Mouse (Mus musculus): Measurements from ENCODE around the gene Fars2. TPM values are rescaled to one million over a fixed set of nuclear protein-coding genes. Genes with fewer than 3 reads are reported as not detected.
"Not testable (repeated sequence)": the region's sequence is repeated elsewhere in the genome, so short reads cannot be mapped to it uniquely, and the experiment has no call there.

Fars2 gene
- total RNA-seq, 2 experiments from 2014 or later, result 33.7 to 42.4 TPM

- no peak overlapping the region for H3K27ac ChIP-seq
- H3K4me3 ChIP-seq, result no peak overlapping the region
- TF ChIP-seq CTCF (conservative IDR thresholded peaks at IDR 0.05), result no peak
- no peak for DNase-seq (ENCODE audit: low spot score in 2 of 2)
Observed at GRCm38 (mm10) chr13:36152728-36153498, 35.7 kb downstream of the Fars2 start.

GRCm38 (mm10) chr13:36156340-36156931, 39.2 kb downstream of the Fars2 start:
- Histone ChIP-seq H3K27ac (0 out of 2 replicates have a peak overlapping the region, but pooled peaks have one; percentile 32), H3K4me3 (no peak overlapping the region)
- no peak for TF ChIP-seq CTCF (conservative IDR thresholded peaks at IDR 0.05)
- no peak for DNase-seq (ENCODE audit: low spot score in 2 of 2)

- Histone ChIP-seq H3K27ac (no peak overlapping the region), H3K4me3 (no peak overlapping the region)
- TF ChIP-seq CTCF (conservative IDR thresholded peaks at IDR 0.05), result no peak
- no peak for DNase-seq (ENCODE audit: low spot score in 2 of 2)
Observed at GRCm38 (mm10) chr13:36163411-36163810, 46.2 kb downstream of the Fars2 start.

- Histone ChIP-seq H3K4me3 (no peak overlapping the region), H3K27ac (no peak overlapping the region)
- DNase-seq (ENCODE audit: low spot score in 2 of 2), result no peak
- TF ChIP-seq CTCF (conservative IDR thresholded peaks at IDR 0.05), result no peak
Observed at GRCm38 (mm10) chr13:36163898-36164297, 46.7 kb downstream of the Fars2 start.

- not testable (repeated sequence) for H3K27ac ChIP-seq; H3K4me3 ChIP-seq; DNase-seq (ENCODE audit: low spot score in 2 of 2)
Observed at GRCm38 (mm10) chr13:36172981-36173380, 55.8 kb downstream of the Fars2 start.

GRCm38 (mm10) chr13:36174101-36174500, 56.9 kb downstream of the Fars2 start:
- H3K27ac ChIP-seq, result no peak overlapping the region
- no peak overlapping the region for H3K4me3 ChIP-seq
- no peak for TF ChIP-seq CTCF (conservative IDR thresholded peaks at IDR 0.05)
- DNase-seq (ENCODE audit: low spot score in 2 of 2), result no peak

GRCm38 (mm10) chr13:36174772-36175171, 57.6 kb downstream of the Fars2 start:
- H3K4me3 ChIP-seq, result no peak overlapping the region
- no peak for TF ChIP-seq CTCF (conservative IDR thresholded peaks at IDR 0.05)
- H3K27ac ChIP-seq, result no peak overlapping the region
- no peak for DNase-seq (ENCODE audit: low spot score in 2 of 2)

- H3K27ac ChIP-seq, result no peak overlapping the region
- no peak for DNase-seq (ENCODE audit: low spot score in 2 of 2)
- no peak for TF ChIP-seq CTCF (conservative IDR thresholded peaks at IDR 0.05)
- no peak overlapping the region for H3K4me3 ChIP-seq
Observed at GRCm38 (mm10) chr13:36181231-36181630, 64.0 kb downstream of the Fars2 start.

GRCm38 (mm10) chr13:36190577-36190976, 73.4 kb downstream of the Fars2 start:
- Histone ChIP-seq H3K27ac (no peak overlapping the region), H3K4me3 (no peak overlapping the region)
- TF ChIP-seq CTCF (conservative IDR thresholded peaks at IDR 0.05), result 0 out of 2 replicates have a peak, but pooled peaks have one; percentile 10
- DNase-seq (ENCODE audit: low spot score in 2 of 2), result no peak

- TF ChIP-seq CTCF (conservative IDR thresholded peaks at IDR 0.05), result no peak
- no peak for DNase-seq (ENCODE audit: low spot score in 2 of 2)
- H3K27ac ChIP-seq, result peak overlapping the region; percentile 50; the same call in 1 of the 2 replicates
Observed at GRCm38 (mm10) chr13:36193484-36194113, 76.4 kb downstream of the Fars2 start.

GRCm38 (mm10) chr13:36199288-36199687, 82.1 kb downstream of the Fars2 start:
- no peak overlapping the region for H3K4me3 ChIP-seq
- TF ChIP-seq CTCF (conservative IDR thresholded peaks at IDR 0.05), result no peak

More at GRCm38 (mm10) chr13:36193484-36194113, 76.4 kb downstream of the Fars2 start:
- H3K4me3 ChIP-seq, result no peak overlapping the region

GRCm38 (mm10) chr13:36200453-36200852, 83.2 kb downstream of the Fars2 start:
- Histone ChIP-seq H3K4me3 (no peak overlapping the region), H3K27ac (no peak overlapping the region)
- TF ChIP-seq CTCF (conservative IDR thresholded peaks at IDR 0.05), result no peak
- no peak for DNase-seq (ENCODE audit: low spot score in 2 of 2)

More at GRCm38 (mm10) chr13:36199288-36199687, 82.1 kb downstream of the Fars2 start:
- no peak overlapping the region for H3K27ac ChIP-seq
- DNase-seq (ENCODE audit: low spot score in 2 of 2), result no peak

GRCm38 (mm10) chr13:36202496-36202895, 85.3 kb downstream of the Fars2 start:
- no peak for DNase-seq (ENCODE audit: low spot score in 2 of 2)
- no peak for TF ChIP-seq CTCF (conservative IDR thresholded peaks at IDR 0.05)
- no peak overlapping the region for H3K27ac ChIP-seq
- H3K4me3 ChIP-seq, result no peak overlapping the region
